34 mouse cellular contexts compared by ENCODE assay signal in the genomic region with DNA sequence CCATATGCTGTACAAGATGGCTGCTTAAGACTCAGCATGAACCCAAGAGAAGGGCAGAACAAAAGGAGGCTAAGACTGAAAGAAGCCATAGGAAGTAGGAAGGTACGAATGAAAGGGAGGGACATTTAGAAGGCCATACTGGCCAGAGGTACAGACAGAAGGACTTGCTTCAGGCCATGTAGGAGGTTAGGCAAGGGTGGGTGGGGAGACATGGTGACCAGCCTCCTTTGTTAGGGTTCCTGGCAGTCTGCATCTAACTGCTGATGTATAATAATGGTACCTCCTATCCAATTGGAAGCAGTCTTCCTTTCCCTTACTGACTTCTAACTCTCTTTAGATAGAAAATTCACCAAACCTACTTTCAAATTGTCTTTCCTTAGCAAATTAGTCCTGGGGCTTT.
"Had no signal": no experiment of that assay in that cellular context is flagged by ENCODE, and none has a peak within 500 bp of the region (broad histone marks: within the 10 kb centered on the region; RNA-seq: fewer than 3 reads in every experiment).

No protein-coding gene starts in this region.

- H3K4me1 ChIP-seq: heart, embryonic 15.5 days; hindbrain, embryonic 12.5 days; hindbrain, embryonic 13.5 days; hindbrain, embryonic 15.5 days; intestine, embryonic 15.5 days had no signal

- ATAC-seq: hindbrain, embryonic 16.5 days; hindbrain, postnatal 0 days; inflammation-experienced regulatory T-cells, adult 6 months; intestine, embryonic 15.5 days; intestine, postnatal 0 days had no signal

- H3K36me3 ChIP-seq: heart, embryonic 12.5 days; heart, embryonic 13.5 days; heart, embryonic 15.5 days; hindbrain, embryonic 10.5 days; hindbrain, embryonic 12.5 days; hindbrain, embryonic 13.5 days; hindbrain, embryonic 15.5 days; intestine, embryonic 15.5 days; kidney, embryonic 15.5 days had no signal

- H3K27ac ChIP-seq: heart, embryonic 13.5 days; heart, embryonic 15.5 days; hindbrain, embryonic 10.5 days; hindbrain, embryonic 12.5 days; hindbrain, embryonic 13.5 days; hindbrain, embryonic 14.5 days; hindbrain, embryonic 15.5 days; hindbrain, postnatal 0 days; intestine, embryonic 15.5 days; kidney, embryonic 15.5 days; kidney, postnatal 0 days; layer of hippocampus, adult 2 months; left cerebral cortex, adult 2 months had no signal

- H3K9me3 ChIP-seq: heart, embryonic 12.5 days; heart, embryonic 13.5 days; heart, embryonic 15.5 days; hindbrain, embryonic 10.5 days; hindbrain, embryonic 12.5 days; hindbrain, embryonic 13.5 days; hindbrain, embryonic 15.5 days; intestine, embryonic 15.5 days; kidney, embryonic 15.5 days had no signal

- DNase-seq: heart, postnatal 10 days; heart, postnatal 14 days; heart, postnatal 36 days; heart, postnatal 4 days; kidney, adult 11 months; kidney, adult 18-20 months; kidney, adult 2 months; kidney, adult 8-10 months; kidney, adult 9 months; kidney, postnatal 10 days; kidney, postnatal 14 days; kidney, postnatal 25 days; kidney, postnatal 36 days; kidney, postnatal 4 days; layer of hippocampus, adult 9-11 months; layer of hippocampus, postnatal 36 days had no signal

- H3K9ac ChIP-seq: heart, embryonic 12.5 days; heart, embryonic 13.5 days; heart, embryonic 15.5 days; hindbrain, embryonic 12.5 days; hindbrain, embryonic 13.5 days; hindbrain, embryonic 14.5 days; hindbrain, embryonic 15.5 days; intestine, embryonic 15.5 days; kidney, embryonic 15.5 days had no signal

- H3K4me2 ChIP-seq: heart, embryonic 11.5 days; heart, embryonic 12.5 days; heart, embryonic 13.5 days; heart, embryonic 15.5 days; hindbrain, embryonic 12.5 days; hindbrain, embryonic 13.5 days; hindbrain, embryonic 14.5 days; hindbrain, embryonic 15.5 days; intestine, embryonic 15.5 days; kidney, embryonic 15.5 days had no signal

- H3K4me3 ChIP-seq: heart, embryonic 12.5 days; heart, embryonic 13.5 days; heart, embryonic 15.5 days; hindbrain, embryonic 10.5 days; hindbrain, embryonic 12.5 days; hindbrain, embryonic 13.5 days; hindbrain, embryonic 15.5 days; intestine, embryonic 15.5 days; kidney, embryonic 15.5 days; layer of hippocampus, adult 2 months; left cerebral cortex, adult 2 months had no signal

- H3K27me3 ChIP-seq: heart, embryonic 12.5 days; heart, embryonic 13.5 days; heart, embryonic 15.5 days; hindbrain, embryonic 12.5 days; hindbrain, embryonic 13.5 days; hindbrain, embryonic 15.5 days; intestine, embryonic 15.5 days; kidney, embryonic 15.5 days had no signal
